Mouse (Mus musculus) liver, embryonic 18 days (tissue): ENCODE data around the gene Tdrkh. TPM values are rescaled to one million over a fixed set of nuclear protein-coding genes. Genes with fewer than 3 reads are reported as not detected.

Experiments
- polyA plus RNA-seq: library from polyadenylated mRNA; depleted of rRNA; stranded (reverse); fragments of >200 nt; gene quantifications from 2 replicates; pipeline ENCODE4 v1.2.3, GENCODE M21; 2012; rRNA removed

Gene Tdrkh
- polyA plus RNA-seq: 2.6 and 2.8 TPM in 2 replicates

DNA sequence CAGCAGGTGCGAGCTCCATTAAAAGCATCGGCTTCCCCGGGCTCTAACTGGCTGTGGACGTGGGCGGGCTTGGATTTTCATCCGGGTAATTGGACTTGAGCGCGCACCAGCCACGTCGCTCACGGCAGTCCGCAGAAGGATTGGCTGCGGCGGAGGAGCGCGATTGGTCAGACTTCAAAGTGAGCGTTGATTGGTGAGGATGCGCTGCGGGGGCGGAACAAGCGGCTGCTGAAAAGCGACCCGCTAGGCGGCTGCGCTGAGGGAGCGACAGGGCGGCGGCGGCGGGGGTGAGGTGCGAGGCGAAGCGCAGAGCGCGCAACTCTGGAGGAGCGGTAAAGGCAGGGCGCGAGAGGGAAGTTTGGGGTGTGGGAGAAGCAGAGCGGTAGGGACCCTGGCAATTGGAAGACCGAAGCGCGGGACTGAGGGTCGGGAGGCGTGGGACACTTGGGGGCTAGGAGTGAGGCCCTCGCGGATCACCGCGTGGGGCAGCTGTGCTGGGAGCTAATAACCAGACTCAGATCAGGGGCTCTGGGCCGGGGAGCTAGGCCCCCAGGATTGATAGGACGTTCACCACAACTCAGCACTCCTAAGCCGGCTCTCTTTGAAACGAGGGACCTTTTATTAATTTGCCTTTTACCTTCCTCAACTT, at the start of gene Tdrkh:
Tdrkh (plus strand) TSS at position 243 of the 649 bp plus-strand sequence.

DNA sequence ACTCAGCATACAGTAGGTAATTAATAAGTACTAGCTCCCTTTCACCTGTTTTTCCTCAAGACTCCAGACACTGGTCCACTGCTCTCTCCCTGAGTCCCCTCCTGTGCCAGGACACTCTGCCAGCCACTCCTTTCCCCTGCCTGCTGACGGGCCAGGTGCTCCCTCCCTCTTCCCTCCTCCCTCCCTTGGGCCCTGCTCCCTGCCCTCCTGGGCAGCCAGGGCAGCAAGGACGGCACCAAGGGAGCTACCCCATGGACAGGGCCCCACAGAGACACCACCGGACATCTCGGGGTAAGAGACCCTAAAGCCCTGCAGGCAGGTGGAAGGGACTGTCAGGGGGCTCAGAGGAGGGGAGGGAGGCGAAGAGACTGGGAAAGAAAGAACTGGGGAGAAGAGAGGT, 40.4 kb upstream of the Tdrkh start, which contains the start of gene Rorc:
Rorc (plus strand) TSS at position 154 of the 400 bp plus-strand sequence.

DNA sequence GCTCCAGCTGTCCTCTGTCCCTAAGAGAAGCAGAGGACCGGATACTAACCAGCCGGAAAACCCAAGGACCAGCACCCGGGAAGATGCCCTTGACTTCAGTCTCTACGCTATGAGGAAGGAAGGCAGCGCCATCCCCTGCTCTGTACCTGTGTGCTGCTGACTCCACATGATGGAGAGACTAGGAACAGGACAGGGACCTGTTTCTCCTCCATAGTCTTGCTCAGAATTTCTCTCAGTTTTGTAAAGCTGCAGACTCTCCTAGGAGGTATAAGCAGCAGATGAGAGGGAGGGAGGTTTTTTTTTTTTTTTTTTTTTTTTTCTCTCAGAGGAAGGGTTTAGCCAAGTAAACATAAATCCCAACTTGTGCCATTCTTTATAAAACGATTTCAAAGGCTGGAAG, 14.9 kb upstream of the Tdrkh start, which contains the start of gene Lingo4:
Lingo4 (plus strand) TSS at position 301 of the 400 bp plus-strand sequence.

DNA sequence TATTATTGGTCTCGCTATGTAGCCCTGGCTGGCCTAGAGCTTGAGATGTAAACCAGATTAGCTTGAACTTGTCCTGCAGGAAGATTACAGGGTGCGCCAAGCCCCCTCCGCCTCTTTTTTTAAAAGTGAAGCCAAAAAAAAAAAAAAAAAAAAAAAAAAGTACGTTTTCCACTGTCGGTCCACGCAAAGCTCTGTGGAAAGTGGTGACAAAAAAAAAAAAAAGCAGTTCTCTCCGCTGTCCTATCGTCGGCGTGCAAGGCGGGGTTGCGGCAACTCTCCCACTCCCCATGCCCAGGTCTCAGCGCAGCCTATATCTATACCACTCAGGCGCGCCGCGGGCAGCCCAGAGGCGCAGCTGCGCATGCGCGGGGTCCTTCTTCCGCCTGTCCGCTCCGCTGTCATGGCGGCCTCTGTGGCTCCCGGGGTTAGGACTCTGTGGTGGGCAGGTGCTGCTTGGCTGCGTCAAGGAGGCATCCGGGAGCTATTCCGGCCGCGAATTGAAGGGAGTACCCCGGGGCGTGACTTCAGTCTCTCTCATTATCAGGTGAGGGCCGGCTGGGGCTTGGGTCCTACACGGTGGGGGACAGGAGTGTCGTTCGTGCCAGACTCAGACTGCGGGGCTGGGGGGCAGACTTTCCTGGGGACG, 30.0 kb downstream of the Tdrkh start, which contains the start of gene Mrpl9:
Mrpl9 (plus strand) TSS at position 368 of the 646 bp plus-strand sequence.

DNA sequence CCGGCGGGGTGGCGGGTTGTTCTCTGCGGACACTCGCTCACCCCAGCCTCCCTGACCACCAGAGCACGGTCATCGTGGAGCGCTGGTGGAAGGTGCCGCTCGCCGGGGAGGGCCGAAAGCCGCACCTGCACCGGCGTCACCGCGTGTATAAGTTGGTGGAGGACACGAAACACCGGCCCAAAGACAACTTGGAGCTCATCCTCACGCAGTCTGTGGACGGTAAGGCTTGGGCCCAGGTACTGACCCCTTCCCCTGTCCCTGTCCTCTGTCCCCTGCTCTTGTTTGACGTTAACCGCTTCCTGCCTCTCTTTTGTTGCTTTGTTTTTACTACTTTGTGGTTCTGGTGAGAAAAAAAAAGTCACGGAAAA, 30.5 kb downstream of the Tdrkh start, which contains the start of gene Oaz3:
Oaz3 (minus strand) TSS at position 319 of the 368 bp plus-strand sequence.

DNA sequence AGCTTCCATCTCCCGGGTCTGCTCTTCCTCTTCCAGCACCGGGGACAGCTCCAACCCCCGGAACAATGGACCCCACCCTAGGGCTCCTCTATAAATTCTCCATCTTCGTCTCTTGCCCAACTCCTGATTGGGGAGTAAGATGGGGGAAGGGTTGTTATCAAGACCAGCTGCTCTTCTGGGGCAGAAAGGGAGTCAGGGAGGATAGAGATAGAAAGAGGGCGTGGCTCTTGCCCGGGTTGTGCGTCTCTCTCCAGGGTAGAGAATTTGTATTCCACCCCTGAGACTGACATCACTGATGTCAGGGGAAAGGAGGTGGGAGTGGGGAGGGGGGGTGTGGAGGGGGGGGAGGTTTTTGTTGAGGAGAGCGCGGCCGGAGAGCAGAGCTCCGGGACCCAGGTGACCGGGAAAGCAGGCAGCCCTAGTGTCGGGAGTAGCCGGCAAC, 64.9 kb downstream of the Tdrkh start, which contains the start of gene Celf3:
Celf3 (plus strand) TSS at position 315 of the 442 bp plus-strand sequence.

DNA sequence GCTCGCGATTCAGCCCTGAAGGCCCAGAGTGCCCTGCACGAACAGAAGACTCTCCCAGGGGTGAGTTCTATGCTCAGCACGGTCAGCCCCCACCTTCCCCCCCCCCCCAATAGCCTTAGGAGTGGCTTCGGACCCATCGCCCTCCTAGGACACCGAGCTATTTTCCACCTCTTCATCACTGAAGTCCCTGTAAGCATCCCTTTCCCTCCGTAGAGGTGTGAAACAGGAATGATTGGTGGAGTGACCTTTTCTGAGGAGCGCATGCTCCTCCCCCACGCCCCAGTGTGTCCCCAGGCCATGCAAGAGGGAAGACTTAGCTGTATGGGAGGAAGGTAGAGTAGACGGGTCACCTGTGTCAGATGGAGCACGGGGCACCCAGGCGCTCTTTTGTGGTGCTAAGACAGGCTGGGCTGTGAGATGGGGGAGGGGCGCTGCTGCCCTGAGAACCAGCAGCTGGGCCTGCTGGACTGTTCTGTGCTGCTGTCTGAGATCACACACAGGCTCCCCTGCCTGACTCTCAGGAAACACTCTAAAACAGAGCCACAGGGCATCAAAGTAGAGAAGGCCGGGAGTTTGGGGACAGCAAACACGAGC, 67.3 kb downstream of the Tdrkh start, which contains the start of gene Riiad1:
Riiad1 (minus strand) TSS at position 51 of the 594 bp plus-strand sequence.

Other genes with a start within 250 kb of the Tdrkh start
- gene Gm10696, start 235.1 kb upstream of the Tdrkh start, polyA plus RNA-seq: not detected in 2 replicates
- gene Gm5286, start 216.6 kb upstream of the Tdrkh start, polyA plus RNA-seq: not detected in 2 replicates
- gene Gm4778, start 149.2 kb upstream of the Tdrkh start, polyA plus RNA-seq: not detected in 2 replicates
- 4.2 TPM in 2 replicates for gene Them4, start 103.2 kb upstream of the Tdrkh start, polyA plus RNA-seq
- gene Them5, start 71.2 kb upstream of the Tdrkh start, polyA plus RNA-seq: not detected in 2 replicates
- 0.08 TPM in 2 replicates for gene C2cd4d, start 50.8 kb upstream of the Tdrkh start, polyA plus RNA-seq
- gene Rorc, start 40.5 kb upstream of the Tdrkh start, polyA plus RNA-seq: 3.4 and 5.7 TPM in 2 replicates
- gene Lingo4, start 14.8 kb upstream of the Tdrkh start, polyA plus RNA-seq: 0.02 and 0.03 TPM in 2 replicates
- 31.1 and 34.7 TPM in 2 replicates for gene Mrpl9, start 30.0 kb downstream of the Tdrkh start, polyA plus RNA-seq
- gene Oaz3, start 30.6 kb downstream of the Tdrkh start, polyA plus RNA-seq: 0.13 TPM in 1 of 2 replicates, not detected in the other
- 0.02 and 0.06 TPM in 2 replicates for gene Celf3, start 65.0 kb downstream of the Tdrkh start, polyA plus RNA-seq
- 0.05 and 0.10 TPM in 2 replicates for gene Riiad1, start 67.1 kb downstream of the Tdrkh start, polyA plus RNA-seq
- gene Snx27, start 169.4 kb downstream of the Tdrkh start, polyA plus RNA-seq: 4.8 and 5.2 TPM in 2 replicates
- gene Gm10972, start 229.8 kb downstream of the Tdrkh start, polyA plus RNA-seq: not detected in 2 replicates
- 10.1 and 14.4 TPM in 2 replicates for gene Tuft1, start 245.6 kb downstream of the Tdrkh start, polyA plus RNA-seq